ENCODE assay signal across 9 mouse cellular contexts in genomic region chr6:29278513-29279267, GRCm38 (mm10). TPM values are rescaled to one million over a fixed set of nuclear protein-coding genes. Genes with fewer than 3 reads are reported as not detected.
A peak's percentile ranks its signal among the peaks of the same experiment; 100 is the strongest.
DNase-seq lines count a peak whose midpoint lies in the region; ATAC-seq and TF ChIP-seq lines count a peak whose summit lies in the region.
"Had no signal": no experiment of that assay in that cellular context is flagged by ENCODE, and none has a peak within 500 bp of the region (broad histone marks: within the 10 kb centered on the region; RNA-seq: fewer than 3 reads in every experiment).

No protein-coding gene starts in this region.

- no peaks in the 10 kb centered on the region for H3K4me1 ChIP-seq in kidney, adult 2 months (ENCODE audit: control insufficient read depth, insufficient read depth, low read length)
- peaks cover 19% of the 10 kb centered on the region for H3K4me1 ChIP-seq in liver, embryonic 13.5 days (replicated peaks)

- no peak overlapping the region for H3K4me2 ChIP-seq in liver, embryonic 13.5 days

- TF ChIP-seq CTCF in kidney, adult 2 months (conservative IDR thresholded peaks at IDR 0.05; ENCODE audit: insufficient read depth, insufficient read length, low read depth, low read length): peak; percentile 54

- no peak overlapping the region for H3K4me3 ChIP-seq in kidney, adult 2 months (ENCODE audit: insufficient read depth, low read depth, low read length)
- H3K4me3 ChIP-seq in liver, embryonic 13.5 days (replicated peaks): no peak overlapping the region

- peak; percentile 53 for ATAC-seq in liver, embryonic 13.5 days (ENCODE audit: low read depth)
- no peak for ATAC-seq in erythroblast, adult 5-6 weeks (replicated peaks; ENCODE audit: low FRiP score, poor library complexity, severe bottlenecking)

- H3K9me3 ChIP-seq in liver, embryonic 13.5 days (replicated peaks): no peaks in the 10 kb centered on the region

- TF ChIP-seq POLR2A in kidney, adult 2 months (IDR thresholded peaks at IDR 0.05; ENCODE audit: low read depth, low read length): no peak

- peak; percentile 32 for DNase-seq in urinary bladder, postnatal 25 days (ENCODE audit: low spot score)
- no peak for DNase-seq in urinary bladder, postnatal 4 days (ENCODE audit: low spot score in 2 of 2)
- peak; percentile 54 for DNase-seq in c-Kit-positive CD71-positive TER-119-negative erythroid progenitor cells, embryonic 14.5 days (ENCODE audit: low read depth)
- DNase-seq in frontal cortex, postnatal 36 days (ENCODE audit: low spot score in 2 of 2): peak; percentile 8 to 51
- DNase-seq in kidney, adult 2 months: peak; percentile 72
- no peak for DNase-seq in liver, embryonic 13.5 days
- DNase-seq in neural tube, embryonic 10.5 days (ENCODE audit: extremely low spot score, low spot score): peak; percentile 39

- WGBS in kidney, adult 2 months: 30% methylated on average over 8 of the region's 8 CpGs
- WGBS in liver, embryonic 13.5 days (ENCODE audit: insufficient replicate concordance): 22% methylated on average over 8 of the region's 8 CpGs

- no peaks in the 10 kb centered on the region for H3K27me3 ChIP-seq in kidney, adult 2 months (replicated peaks; ENCODE audit: control insufficient read depth, insufficient read depth, low read length)
- no peaks in the 10 kb centered on the region for H3K27me3 ChIP-seq in liver, embryonic 13.5 days

- no peaks in the 10 kb centered on the region for H3K36me3 ChIP-seq in kidney, adult 2 months (ENCODE audit: control insufficient read depth, insufficient read depth, low read length)
- H3K36me3 ChIP-seq in liver, embryonic 13.5 days: peaks cover 21% of the 10 kb centered on the region

- H3K9ac ChIP-seq in liver, embryonic 13.5 days: no peak overlapping the region

- no peak overlapping the region for H3K27ac ChIP-seq in kidney, adult 2 months (ENCODE audit: insufficient read depth, low read depth, low read length)
- 0 out of 2 replicates have a peak overlapping the region, but pooled peaks have one; percentile 35 for H3K27ac ChIP-seq in liver, embryonic 13.5 days

RNA-seq across cellular contexts. Expression of gene Fam71f2, which starts 0.7 kb away (rescaled TPM):
- polyA plus RNA-seq in kidney, adult 2 months (2012; rRNA removed): 0.39 and 0.45 TPM in 2 replicates
- polyA plus RNA-seq in liver, embryonic 13.5 days (2015; fragmentation: Nextera tagmentation; extraction: Ambion mirVana): 0.10 and 0.12 TPM in 2 replicates
- not detected in 2 replicates for total RNA-seq in erythroblast, adult 5-6 weeks (2015; ENCODE audit: low replicate concordance)
- not detected in 2 replicates for total RNA-seq in erythroblast, adult 5-6 weeks (2017; ENCODE audit: low replicate concordance)

RNA-seq across cellular contexts. Expression of gene Hilpda, which starts 6.4 kb away (rescaled TPM):
- 6.5 and 7.4 TPM in 2 replicates for polyA plus RNA-seq in kidney, adult 2 months (2012; rRNA removed)
- polyA plus RNA-seq in liver, embryonic 13.5 days (2015; fragmentation: Nextera tagmentation; extraction: Ambion mirVana): 17.0 and 18.6 TPM in 2 replicates
- total RNA-seq in erythroblast, adult 5-6 weeks (2015; ENCODE audit: low replicate concordance): 0.96 and 2.7 TPM in 2 replicates
- 2.0 TPM in 1 of 2 replicates, not detected in the other for total RNA-seq in erythroblast, adult 5-6 weeks (2017; ENCODE audit: low replicate concordance)

RNA-seq across cellular contexts. Expression of gene Fam71f1, which starts 40.2 kb away (rescaled TPM):
- polyA plus RNA-seq in kidney, adult 2 months (2012; rRNA removed): 0.11 TPM in 1 of 2 replicates, not detected in the other
- not detected in 2 replicates for polyA plus RNA-seq in liver, embryonic 13.5 days (2015; fragmentation: Nextera tagmentation; extraction: Ambion mirVana)
- total RNA-seq in erythroblast, adult 5-6 weeks (2015; ENCODE audit: low replicate concordance): not detected in 2 replicates
- not detected in 2 replicates for total RNA-seq in erythroblast, adult 5-6 weeks (2017; ENCODE audit: low replicate concordance)
- total RNA-seq: layer of hippocampus, postnatal 36 days had no signal

Comparison
In these comparisons a context has a peak if more than half of its experiments do, and no peak if none do; other contexts are left out.
1. DNase-seq: peak in urinary bladder, postnatal 25 days (single experiment), c-Kit-positive CD71-positive TER-119-negative erythroid progenitor cells, embryonic 14.5 days (single experiment), frontal cortex, postnatal 36 days (2 of 2), kidney, adult 2 months (single experiment) and neural tube, embryonic 10.5 days (single experiment); none in urinary bladder, postnatal 4 days (0 of 2) and liver, embryonic 13.5 days (single experiment).